Mouse (Mus musculus): ENCODE measurements at regions not wholly inside any gene's neighbourhood (a gene's known extent, or its start where the extent isn't known, plus 50 kb on each side); places are given as distances from the start of the nearest gene placed in this dataset.

GRCm38 (mm10) chr16:51811073-51811472 lies 220.0 kb upstream of the Cblb start:
- TF ChIP-seq CTCF (IDR thresholded peaks at IDR 0.05): no peak
- intact Hi-C loops (cut with DNase I): no loop called here
- no peak for DNase-seq (ENCODE audit: extremely low spot score in 1 of 2, low spot score in 2 of 2)
- Histone ChIP-seq H3K4me3 (no peak overlapping the region), H3K27ac (no peak overlapping the region)

GRCm38 (mm10) chr16:51842770-51843169 lies 188.3 kb upstream of the Cblb start:
- H3K4me3 ChIP-seq: no peak overlapping the region
- no peak for DNase-seq (ENCODE audit: extremely low spot score in 1 of 2, low spot score in 2 of 2)
- intact Hi-C loops (cut with DNase I): no loop called here
- no peak for TF ChIP-seq CTCF (IDR thresholded peaks at IDR 0.05)
- no peak overlapping the region for H3K27ac ChIP-seq

- intact Hi-C loops (cut with DNase I): no loop called here
- no peak for DNase-seq (ENCODE audit: extremely low spot score in 1 of 2, low spot score in 2 of 2)
- no peak for TF ChIP-seq CTCF (IDR thresholded peaks at IDR 0.05)
- no peak overlapping the region for H3K4me3 ChIP-seq
- H3K27ac ChIP-seq: no peak overlapping the region
These were observed 185.5 kb upstream of the Cblb start for GRCm38 (mm10) chr16:51845539-51845938.

GRCm38 (mm10) chr16:51880711-51881110 lies 150.3 kb upstream of the Cblb start:
- intact Hi-C loops (cut with DNase I): no loop called here
- TF ChIP-seq CTCF (IDR thresholded peaks at IDR 0.05): no peak
- no peak overlapping the region for H3K27ac ChIP-seq
- no peak overlapping the region for H3K4me3 ChIP-seq
- DNase-seq (ENCODE audit: extremely low spot score in 1 of 2, low spot score in 2 of 2): no peak

GRCm38 (mm10) chr16:51881127-51881526 lies 149.9 kb upstream of the Cblb start:
- TF ChIP-seq CTCF (IDR thresholded peaks at IDR 0.05): no peak
- no peak overlapping the region for H3K4me3 ChIP-seq
- no peak for DNase-seq (ENCODE audit: extremely low spot score in 1 of 2, low spot score in 2 of 2)
- intact Hi-C loops (cut with DNase I): no loop called here
- no peak overlapping the region for H3K27ac ChIP-seq

DNA sequence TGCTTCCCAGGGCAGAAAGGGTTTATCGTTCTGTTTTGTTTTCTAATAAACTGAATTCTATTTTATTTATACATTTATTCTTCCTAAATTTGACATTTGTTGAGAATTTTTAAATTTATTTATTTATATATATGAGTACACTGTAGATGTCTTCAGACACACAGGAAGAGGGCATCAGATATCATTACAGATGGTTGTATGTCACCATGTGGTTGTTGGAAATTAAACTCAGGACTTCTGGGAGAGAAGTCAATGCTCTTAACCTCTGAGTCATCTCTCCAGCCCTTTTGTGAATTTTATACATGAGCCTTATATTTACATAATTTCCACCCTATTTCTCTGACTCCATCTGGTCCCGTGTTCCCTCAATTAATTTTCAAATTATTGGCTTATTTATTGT lies 147.2 kb upstream of the Cblb start:
- intact Hi-C loops (cut with DNase I): no loop called here

GRCm38 (mm10) chr16:51887496-51887895 lies 143.5 kb upstream of the Cblb start:
- intact Hi-C loops (cut with DNase I): no loop called here
- no peak overlapping the region for H3K27ac ChIP-seq
- DNase-seq (ENCODE audit: extremely low spot score in 1 of 2, low spot score in 2 of 2): no peak
- TF ChIP-seq CTCF (IDR thresholded peaks at IDR 0.05): no peak
- no peak overlapping the region for H3K4me3 ChIP-seq

More for the DNA sequence above, 147.2 kb upstream of the Cblb start:
- TF ChIP-seq CTCF (IDR thresholded peaks at IDR 0.05): no peak
- Histone ChIP-seq H3K27ac (no peak overlapping the region), H3K4me3 (no peak overlapping the region)
- DNase-seq (ENCODE audit: extremely low spot score in 1 of 2, low spot score in 2 of 2): no peak

- no peak for DNase-seq (ENCODE audit: extremely low spot score in 1 of 2, low spot score in 2 of 2)
- intact Hi-C loops (cut with DNase I): no loop called here
- Histone ChIP-seq H3K4me3 (no peak overlapping the region), H3K27ac (no peak overlapping the region)
- TF ChIP-seq CTCF (IDR thresholded peaks at IDR 0.05): no peak
These were observed 125.4 kb upstream of the Cblb start for GRCm38 (mm10) chr16:51905588-51905987.

DNA sequence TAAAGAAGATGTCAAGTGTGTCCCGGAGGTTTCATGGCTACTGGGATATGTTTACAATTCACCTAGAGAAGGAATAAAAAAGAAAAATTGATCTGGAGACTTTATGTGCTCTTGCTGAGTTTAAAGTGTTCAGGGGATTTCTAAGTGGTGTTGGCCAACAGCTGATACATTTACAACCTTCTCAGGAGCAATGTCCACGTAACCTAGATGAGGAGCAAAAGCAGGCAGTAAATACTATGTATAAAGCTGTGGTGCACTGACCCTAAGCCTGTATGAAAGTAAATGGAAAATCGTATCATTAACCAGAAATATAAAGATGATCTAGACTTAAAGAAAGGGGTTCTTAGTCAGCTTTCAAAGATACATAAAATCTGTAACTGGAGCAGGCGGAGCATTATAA lies 124.3 kb upstream of the Cblb start:
- TF ChIP-seq CTCF (IDR thresholded peaks at IDR 0.05): no peak
- intact Hi-C loops (cut with DNase I): no loop called here
- no peak overlapping the region for H3K4me3 ChIP-seq

DNA sequence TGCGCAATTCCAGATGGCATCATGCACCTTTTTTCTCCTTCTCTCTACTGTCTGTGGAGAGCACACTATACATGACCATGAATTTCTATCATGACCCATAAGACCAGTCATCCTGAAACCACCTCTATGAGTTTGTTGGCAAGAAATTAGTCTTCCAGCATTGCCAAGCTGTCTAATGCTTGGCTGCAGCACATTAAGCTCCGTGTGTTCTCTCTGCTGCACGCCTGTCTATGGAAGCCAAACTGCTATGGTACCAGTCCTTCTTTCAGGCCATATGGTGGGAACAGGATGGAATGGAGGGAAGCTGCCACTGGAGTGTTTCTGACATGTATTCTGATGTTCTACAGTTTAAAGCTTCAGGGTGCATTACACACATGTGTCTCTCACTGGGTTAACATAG lies 121.0 kb upstream of the Cblb start:
- no peak for TF ChIP-seq CTCF (IDR thresholded peaks at IDR 0.05)
- no peak for DNase-seq (ENCODE audit: extremely low spot score in 1 of 2, low spot score in 2 of 2)
- Histone ChIP-seq H3K27ac (no peak overlapping the region), H3K4me3 (no peak overlapping the region)
- intact Hi-C loops (cut with DNase I): no loop called here

More for the DNA sequence above, 124.3 kb upstream of the Cblb start:
- DNase-seq (ENCODE audit: extremely low spot score in 1 of 2, low spot score in 2 of 2): no peak
- no peak overlapping the region for H3K27ac ChIP-seq

DNA sequence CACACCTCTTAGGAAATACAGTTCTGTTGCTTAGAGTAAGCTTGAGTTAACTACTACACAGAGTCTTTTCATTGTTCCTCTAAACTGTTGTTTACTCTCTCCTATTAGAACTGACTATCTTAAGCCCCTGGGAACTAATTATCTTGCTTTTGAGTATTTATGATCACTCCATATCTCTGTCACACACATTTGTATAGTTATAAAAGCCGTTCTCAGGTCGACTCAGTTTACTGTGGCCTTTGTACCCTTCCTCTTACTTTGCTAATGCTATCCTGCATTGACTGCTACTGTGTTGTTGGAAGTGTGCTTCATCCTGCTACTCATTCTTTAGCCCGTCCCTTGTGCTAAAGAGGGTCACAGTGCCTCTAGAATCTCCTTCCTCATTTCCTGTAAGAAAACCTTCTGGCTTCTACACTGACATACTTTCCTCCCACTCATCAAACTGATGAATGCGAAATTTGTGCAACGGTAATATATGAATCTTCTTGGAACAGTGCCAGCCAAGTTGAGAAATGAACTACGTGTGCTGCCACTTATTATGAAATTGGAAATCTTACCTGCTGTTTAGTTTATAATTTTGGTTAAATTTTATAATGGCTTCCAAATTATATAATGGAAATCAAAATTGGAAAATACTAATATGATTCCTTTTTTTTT lies 119.8 kb upstream of the Cblb start:
- Histone ChIP-seq H3K27ac (no peak overlapping the region), H3K4me3 (no peak overlapping the region)
- TF ChIP-seq CTCF (IDR thresholded peaks at IDR 0.05): no peak
- intact Hi-C loops (cut with DNase I): no loop called here
- DNase-seq (ENCODE audit: extremely low spot score in 1 of 2, low spot score in 2 of 2): no peak

- intact Hi-C loops (cut with DNase I): no loop called here
- Histone ChIP-seq H3K4me3 (no peak overlapping the region), H3K27ac (no peak overlapping the region)
- no peak for DNase-seq (ENCODE audit: extremely low spot score in 1 of 2, low spot score in 2 of 2)
- no peak for TF ChIP-seq CTCF (IDR thresholded peaks at IDR 0.05)
These were observed 115.7 kb upstream of the Cblb start for GRCm38 (mm10) chr16:51915034-51915928.
